Mouse (Mus musculus) mesoderm, embryonic 11.5 days (tissue): ENCODE data around the gene Rps16.
"Not testable (repeated sequence)": the region's sequence is repeated elsewhere in the genome, so short reads cannot be mapped to it uniquely, and the experiment has no call there.

ENCODE experiments used
- DNase-seq: peaks from one replicate; pipeline ENCODE4 v3.0.0-alpha.2; 2012; ENCODE audit warnings: low read depth, low spot score

Rps16 gene

DNA sequence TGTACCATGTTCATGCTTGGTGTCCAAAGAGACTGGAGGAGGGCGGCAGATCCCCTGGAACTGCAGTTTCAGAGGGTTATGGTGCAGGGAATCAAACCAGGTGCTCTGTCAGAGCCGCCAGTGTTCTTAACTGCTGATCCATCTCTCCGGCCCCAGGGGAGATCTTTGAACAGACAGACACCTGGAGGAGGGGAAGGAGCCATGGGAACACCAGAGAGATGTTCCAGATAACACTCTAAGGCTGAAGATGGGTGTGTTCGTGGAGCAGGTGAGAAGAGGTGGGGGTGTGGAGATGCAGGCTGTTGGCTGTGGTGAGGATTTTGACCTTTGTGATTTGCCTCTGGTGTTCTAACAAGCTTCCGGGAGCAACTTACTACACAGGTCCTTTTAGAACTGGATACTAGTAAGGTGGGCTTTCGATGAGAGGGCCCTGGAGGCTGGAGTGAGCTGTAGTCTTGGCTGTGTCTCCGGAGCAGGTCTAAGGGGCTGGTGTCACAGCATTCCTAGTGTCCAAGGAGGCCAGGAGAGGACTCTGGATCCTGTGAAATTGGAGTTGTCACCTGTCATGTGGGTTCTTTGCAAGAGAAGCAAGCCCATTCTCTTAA, 23.5 kb downstream of the Rps16 start:
- DNase-seq: no peak

GRCm38 (mm10) chr7:28374647-28375046, 24.2 kb downstream of the Rps16 start:
- no peak for DNase-seq

GRCm38 (mm10) chr7:28375176-28375921, 24.9 kb downstream of the Rps16 start:
- DNase-seq: peak; percentile 91

GRCm38 (mm10) chr7:28376011-28376771, 25.7 kb downstream of the Rps16 start:
- DNase-seq: peak; percentile 39

GRCm38 (mm10) chr7:28377190-28378065, 27.0 kb downstream of the Rps16 start:
- DNase-seq: no peak

GRCm38 (mm10) chr7:28378066-28378690, 27.7 kb downstream of the Rps16 start:
- no peak for DNase-seq

GRCm38 (mm10) chr7:28378769-28379651, 28.6 kb downstream of the Rps16 start:
- DNase-seq: peak; percentile 79

DNA sequence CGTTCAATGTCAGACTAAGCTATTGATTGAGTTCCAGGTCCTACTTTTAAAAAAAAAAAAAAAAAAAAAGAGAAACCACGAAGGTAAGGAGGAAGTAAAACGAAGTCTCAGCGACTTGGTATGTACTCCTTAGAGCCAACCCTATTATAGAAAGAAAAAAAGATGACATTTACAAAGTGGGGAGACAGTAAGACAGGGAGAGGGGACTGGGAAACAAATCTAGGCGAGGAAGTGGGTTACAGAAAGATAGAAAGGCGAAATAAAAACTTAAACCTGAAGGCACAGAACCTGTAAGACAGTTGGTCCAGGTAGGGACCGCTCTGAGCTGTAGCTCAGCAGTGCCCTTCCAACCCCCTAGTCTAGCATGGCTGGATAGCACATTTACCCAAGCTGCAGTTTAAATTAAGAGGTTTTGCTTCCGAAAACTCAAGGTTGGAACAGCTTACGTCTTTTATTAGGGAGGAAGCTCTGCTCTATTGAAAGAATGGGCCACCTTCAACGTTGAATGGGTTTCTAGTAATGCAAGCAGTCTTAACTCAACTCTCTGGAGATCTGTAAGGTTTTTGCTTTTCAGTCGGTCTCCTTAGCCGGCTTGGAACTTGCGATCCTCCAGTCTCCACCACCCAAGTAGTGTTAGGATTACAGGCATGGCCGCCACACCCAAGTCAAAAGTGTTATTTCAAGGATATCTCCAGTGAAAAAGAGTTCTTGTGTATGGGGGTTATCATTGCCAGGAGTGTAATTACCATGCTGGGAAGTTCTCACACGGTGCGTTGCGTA, 30.0 kb downstream of the Rps16 start, which contains the start of gene Zfp36:
Gene Zfp36, minus strand, starts transcription at position 17 of the 780 bp plus-strand sequence.
- no peak for DNase-seq

GRCm38 (mm10) chr7:28381017-28381790, 30.8 kb downstream of the Rps16 start:
- DNase-seq: peak; percentile 41

DNA sequence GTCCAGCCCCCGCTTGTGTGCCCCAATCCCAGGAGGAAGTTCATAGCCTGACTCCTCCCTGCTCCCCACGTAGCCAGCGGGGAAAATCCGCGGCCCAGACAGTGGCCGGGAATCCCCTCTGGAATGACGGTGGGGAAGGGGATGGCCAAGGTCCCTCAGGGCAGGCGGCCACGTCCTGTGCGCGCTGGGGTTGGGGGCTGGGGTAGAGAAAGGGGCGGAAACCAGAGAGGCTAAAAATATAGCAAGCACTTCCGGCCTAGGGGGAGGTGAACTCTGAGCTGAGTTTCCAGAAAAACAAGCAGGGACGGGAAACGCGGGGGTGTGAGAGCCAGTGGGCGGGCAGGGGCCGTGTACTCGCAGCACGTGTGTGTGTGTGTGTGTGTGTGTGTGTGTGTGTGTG, 31.5 kb downstream of the Rps16 start:
- DNase-seq: peak; percentile 80

- no peak for DNase-seq
Measured at GRCm38 (mm10) chr7:28382347-28382951, 32.0 kb downstream of the Rps16 start.

GRCm38 (mm10) chr7:28382981-28383396, 32.5 kb downstream of the Rps16 start:
- DNase-seq: no peak

DNA sequence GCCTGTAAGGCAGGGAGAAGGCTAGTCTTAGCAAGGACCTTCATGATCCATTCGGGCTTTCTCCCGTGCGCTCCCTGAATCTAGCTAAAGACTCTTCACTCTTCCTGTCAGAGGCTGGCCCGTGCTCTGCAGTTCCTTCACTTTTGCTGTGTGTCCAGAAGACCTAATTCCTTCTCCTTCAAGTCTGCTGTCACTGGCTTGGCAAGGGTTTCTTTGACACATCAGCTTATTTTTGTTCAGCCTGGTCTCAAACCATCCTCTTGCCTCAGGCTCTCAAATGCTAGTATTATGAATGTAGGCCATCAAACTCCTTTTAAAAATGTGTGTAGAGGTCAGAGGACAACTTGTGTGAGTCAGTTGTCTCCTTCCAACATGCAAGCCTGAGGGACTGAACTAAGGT, 33.2 kb downstream of the Rps16 start:
- no peak for DNase-seq

DNA sequence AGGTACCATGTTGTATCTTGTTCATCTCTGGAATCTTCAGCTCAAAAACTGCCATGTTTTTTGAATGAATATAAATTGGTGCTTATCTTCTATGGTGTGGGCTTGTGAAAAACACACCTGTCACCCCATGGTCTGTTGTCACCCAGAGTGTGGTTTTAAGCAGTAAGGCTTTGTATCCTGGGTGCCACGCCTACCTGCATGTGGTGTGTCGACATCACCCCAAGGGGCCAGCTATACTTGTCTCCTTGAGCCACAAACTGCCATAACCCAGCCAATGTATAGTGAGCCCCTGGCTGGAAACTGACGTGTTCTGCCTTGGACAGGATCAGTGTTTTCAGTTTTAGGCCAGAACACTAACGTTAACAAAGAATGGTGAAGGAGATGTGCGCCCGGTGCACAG, 33.7 kb downstream of the Rps16 start:
- DNase-seq: no peak

- no peak for DNase-seq
Measured at GRCm38 (mm10) chr7:28385196-28385595, 34.7 kb downstream of the Rps16 start.

- DNase-seq: no peak
Measured at GRCm38 (mm10) chr7:28386007-28386406, 35.6 kb downstream of the Rps16 start.

DNA sequence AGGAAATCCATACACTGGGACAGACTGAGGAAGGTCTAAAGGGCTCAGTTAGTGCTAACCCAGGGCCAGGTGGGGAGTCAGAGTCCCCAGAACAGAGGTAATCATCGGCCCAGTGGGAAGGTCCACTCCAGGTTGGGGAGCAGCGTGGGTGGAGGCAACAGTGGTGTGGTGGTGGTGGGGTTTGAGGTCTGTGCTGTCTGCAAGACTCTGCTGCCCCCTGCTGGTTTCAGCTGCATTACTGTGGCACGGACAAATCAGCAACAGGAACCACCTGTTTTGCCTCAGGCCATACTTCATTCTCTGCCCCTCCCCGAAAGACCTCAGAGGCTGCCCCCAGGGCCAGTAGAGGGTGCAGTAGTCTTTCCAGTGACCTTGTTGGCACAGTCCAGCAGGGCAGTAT, 36.0 kb downstream of the Rps16 start:
- peak; percentile 90 for DNase-seq

- DNase-seq: not testable (repeated sequence)
Measured at GRCm38 (mm10) chr7:28386877-28387276, 36.4 kb downstream of the Rps16 start.
